Mouse (Mus musculus) forebrain, embryonic 15.5 days (tissue): ENCODE results near the gene Gucd1. TPM values are rescaled to one million over a fixed set of nuclear protein-coding genes. Genes with fewer than 3 reads are reported as not detected.

ENCODE experiments used
- ATAC-seq: fragments of 200-750 bp; cut with Nextera tagmentation; replicated peaks from 2 replicates; pipeline ENCODE4 v1.8.0; 2017; ENCODE audit warnings: mild to moderate bottlenecking, moderate TSS enrichment, moderate library complexity
- H3K27ac ChIP-seq: fragments of 300-500 bp; sonication (generic); replicated peaks from 2 replicates; pipeline ENCODE4 v1.5.1; 2015; ENCODE audit warnings: mild to moderate bottlenecking, inconsistent platforms
- H3K27me3 ChIP-seq: fragments of 300-500 bp; sonication (generic); 2 replicates; pipeline ENCODE4 v1.6.1; 2015; ENCODE audit warnings: inconsistent platforms
- H3K36me3 ChIP-seq: fragments of 300-500 bp; sonication (generic); 2 replicates; pipeline ENCODE4 v1.6.1; 2015; ENCODE audit warnings: mild to moderate bottlenecking, inconsistent platforms
- H3K4me1 ChIP-seq: fragments of 300-500 bp; sonication (generic); 2 replicates; pipeline ENCODE4 v1.6.1; 2015; ENCODE audit warnings: inconsistent platforms
- H3K4me2 ChIP-seq: fragments of 300-500 bp; sonication (generic); replicated peaks from 2 replicates; pipeline ENCODE4 v1.6.1; 2015; ENCODE audit warnings: mild to moderate bottlenecking, inconsistent platforms
- H3K4me3 ChIP-seq: fragments of 300-500 bp; sonication (generic); 2 replicates; pipeline ENCODE4 v1.5.1; 2015; ENCODE audit warnings: mild to moderate bottlenecking, inconsistent platforms
- H3K9ac ChIP-seq: fragments of 300-500 bp; sonication (generic); replicated peaks from 2 replicates; pipeline ENCODE4 v1.6.1; 2015; ENCODE audit warnings: mild to moderate bottlenecking, inconsistent platforms
- H3K9me3 ChIP-seq: fragments of 300-500 bp; sonication (generic); 2 replicates; pipeline ENCODE4 v1.6.1; 2016; ENCODE audit warnings: inconsistent platforms
- WGBS: fragments of 180-500 bp; shearing (Covaris S2); methylation state at CpG from one replicate; pipeline ENCODE4 v1.1.7; 2015; ENCODE audit warnings: mixed read lengths; 5-methylcytosine and 5-hydroxymethylcytosine counted together
- polyA plus RNA-seq: library from polyadenylated mRNA; unstranded; fragments of >200 nt; fragmentation: Nextera tagmentation; extraction: Ambion mirVana; gene quantifications from 2 replicates; pipeline ENCODE4 v1.2.1, GENCODE M21; 2015

Gene Gucd1
- polyA plus RNA-seq, 1 experiment from 2014 or later: 20.1 TPM

DNA sequence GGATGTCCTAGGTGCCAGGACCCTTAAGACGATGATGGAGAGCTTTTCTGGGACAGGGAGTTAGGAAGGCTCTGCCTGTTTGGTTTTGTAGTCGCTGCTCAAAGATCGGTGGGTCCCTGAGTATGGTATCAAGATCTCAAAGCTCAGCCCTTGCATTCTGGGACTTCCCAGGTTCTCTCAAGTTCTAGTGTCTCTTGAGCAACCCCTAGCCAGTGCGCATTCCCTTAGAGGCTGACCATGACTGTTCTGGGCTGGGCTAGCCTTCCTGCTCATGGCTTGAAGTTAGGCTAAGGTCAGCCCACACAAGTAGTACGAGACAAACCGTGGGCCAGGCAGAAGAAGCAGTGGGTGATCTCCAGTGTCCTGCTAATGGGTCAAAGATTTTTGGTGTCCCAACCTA, 199.6 kb downstream of the Gucd1 start:
- no peak for ATAC-seq
- Histone ChIP-seq H3K27me3 (peaks cover 14% of the 10 kb centered on the region; the same call in 1 of the 2 replicates), H3K4me3 (peak overlapping the region; percentile 44), H3K27ac (no peak overlapping the region), H3K4me1 (peaks cover 18% of the 10 kb centered on the region), H3K36me3 (no peaks in the 10 kb centered on the region), H3K9ac (no peak overlapping the region), H3K4me2 (peak overlapping the region; percentile 57; the same call in 1 of the 2 replicates), H3K9me3 (no peaks in the 10 kb centered on the region)
- 89% methylated on average over 6 of the region's 6 CpGs for WGBS

DNA sequence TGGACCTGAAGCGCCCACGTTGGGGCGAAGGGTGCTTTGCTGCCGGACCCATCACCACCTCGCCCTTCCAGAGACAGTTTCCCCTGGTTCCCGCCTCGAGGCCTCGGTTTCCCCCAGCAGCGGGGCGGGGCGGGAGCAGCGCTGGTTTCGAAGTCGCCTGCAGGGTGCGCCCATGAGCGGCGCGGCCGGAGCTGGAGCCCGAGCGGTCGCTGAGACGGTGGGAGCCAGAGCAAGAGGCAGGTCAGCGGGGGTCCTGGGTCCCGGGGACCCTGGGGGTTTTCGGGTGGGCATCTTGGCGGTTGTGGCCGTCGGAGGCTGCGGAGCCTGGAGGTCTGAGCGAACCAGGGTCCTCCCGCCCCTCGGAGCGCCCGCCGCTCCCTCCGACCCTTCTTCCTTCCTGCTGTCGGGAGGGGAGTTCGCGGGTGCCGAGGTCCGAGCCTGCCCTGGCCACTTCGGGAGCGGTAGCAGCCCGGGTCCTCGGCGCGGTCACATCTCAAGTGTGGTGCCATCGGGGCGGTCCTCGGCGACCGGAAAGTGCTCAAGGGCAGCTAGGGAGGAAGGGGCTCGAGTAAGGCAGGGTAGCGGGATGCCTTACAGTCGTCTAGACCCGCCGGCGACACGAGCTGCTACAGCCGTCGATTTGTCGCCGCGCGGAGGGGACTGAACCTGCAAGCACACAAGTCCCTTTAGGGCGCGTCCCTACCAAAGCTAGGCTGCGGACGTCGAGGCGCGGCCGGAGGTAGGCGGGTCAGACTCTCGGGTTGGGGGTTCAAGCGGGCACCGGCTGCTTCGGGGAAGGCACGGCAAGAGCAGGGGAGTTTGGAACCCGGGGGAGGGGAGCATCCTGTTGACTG, 200.6 kb downstream of the Gucd1 start:
- H3K4me2 ChIP-seq: peak overlapping the region; percentile 57
- under 1% methylated on average over 77 of the region's 81 CpGs for WGBS
- H3K9me3 ChIP-seq: no peaks in the 10 kb centered on the region
- peaks cover 18% of the 10 kb centered on the region for H3K4me1 ChIP-seq
- peak overlapping the region; percentile 44 for H3K4me3 ChIP-seq
- no peaks in the 10 kb centered on the region for H3K36me3 ChIP-seq
- H3K9ac ChIP-seq: peak overlapping the region; percentile 39
- H3K27ac ChIP-seq: peak overlapping the region; percentile 46
- H3K27me3 ChIP-seq: peaks cover 14% of the 10 kb centered on the region; the same call in 1 of the 2 replicates
- peak; percentile 65 for ATAC-seq

DNA sequence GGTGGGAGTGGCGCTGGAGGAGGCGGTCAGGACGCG, 201.1 kb downstream of the Gucd1 start, which contains the start of gene Adora2a:
Gene Adora2a, plus strand, starts transcription at position 6 of the 36 bp plus-strand sequence.
- 0% methylated on average over 4 of the region's 4 CpGs for WGBS
- no peak for ATAC-seq
- Histone ChIP-seq H3K4me3 (peak within 1 kb of the TSS; percentile 44), H3K4me2 (peak within 1 kb of the TSS; percentile 57), H3K9me3 (no peaks in the 10 kb centered on the region), H3K4me1 (peaks cover 18% of the 10 kb centered on the region), H3K27ac (peak within 1 kb of the TSS; percentile 46), H3K36me3 (peaks cover 2% of the 10 kb centered on the region; the same call in 1 of the 2 replicates), H3K27me3 (peaks cover 14% of the 10 kb centered on the region; the same call in 1 of the 2 replicates), H3K9ac (peak within 1 kb of the TSS; percentile 39)

- Histone ChIP-seq H3K9me3 (no peaks in the 10 kb centered on the region), H3K27ac (no peak overlapping the region), H3K4me1 (peaks cover 18% of the 10 kb centered on the region), H3K27me3 (peaks cover 14% of the 10 kb centered on the region; the same call in 1 of the 2 replicates), H3K4me2 (peak overlapping the region; percentile 57), H3K9ac (peak overlapping the region; percentile 39; the same call in 1 of the 2 replicates), H3K36me3 (peaks cover 3% of the 10 kb centered on the region; the same call in 1 of the 2 replicates), H3K4me3 (peak overlapping the region; percentile 44)
- peak; percentile 44 for ATAC-seq
- 8% methylated on average over 9 of the region's 9 CpGs for WGBS
These were observed 201.3 kb downstream of the Gucd1 start for GRCm38 (mm10) chr10:75316472-75316871.

GRCm38 (mm10) chr10:75315756-75316155, 202.0 kb downstream of the Gucd1 start:
- WGBS: 67% methylated on average over 8 of the region's 8 CpGs
- Histone ChIP-seq H3K4me2 (no peak overlapping the region), H3K27ac (no peak overlapping the region), H3K4me3 (no peak overlapping the region), H3K4me1 (peaks cover 18% of the 10 kb centered on the region), H3K27me3 (peaks cover 14% of the 10 kb centered on the region; the same call in 1 of the 2 replicates), H3K36me3 (peaks cover 10% of the 10 kb centered on the region; the same call in 1 of the 2 replicates), H3K9me3 (no peaks in the 10 kb centered on the region), H3K9ac (no peak overlapping the region)
- ATAC-seq: no peak

- peaks cover 24% of the 10 kb centered on the region for H3K36me3 ChIP-seq
- WGBS: 80% methylated on average over 6 of the region's 6 CpGs
- H3K27me3 ChIP-seq: peaks cover 14% of the 10 kb centered on the region; the same call in 1 of the 2 replicates
- H3K4me3 ChIP-seq: no peak overlapping the region
- H3K4me1 ChIP-seq: peaks cover 18% of the 10 kb centered on the region
- H3K4me2 ChIP-seq: no peak overlapping the region
- H3K9ac ChIP-seq: no peak overlapping the region
- ATAC-seq: no peak
- H3K27ac ChIP-seq: no peak overlapping the region
- no peaks in the 10 kb centered on the region for H3K9me3 ChIP-seq
These were observed 203.4 kb downstream of the Gucd1 start for GRCm38 (mm10) chr10:75314190-75314980.

DNA sequence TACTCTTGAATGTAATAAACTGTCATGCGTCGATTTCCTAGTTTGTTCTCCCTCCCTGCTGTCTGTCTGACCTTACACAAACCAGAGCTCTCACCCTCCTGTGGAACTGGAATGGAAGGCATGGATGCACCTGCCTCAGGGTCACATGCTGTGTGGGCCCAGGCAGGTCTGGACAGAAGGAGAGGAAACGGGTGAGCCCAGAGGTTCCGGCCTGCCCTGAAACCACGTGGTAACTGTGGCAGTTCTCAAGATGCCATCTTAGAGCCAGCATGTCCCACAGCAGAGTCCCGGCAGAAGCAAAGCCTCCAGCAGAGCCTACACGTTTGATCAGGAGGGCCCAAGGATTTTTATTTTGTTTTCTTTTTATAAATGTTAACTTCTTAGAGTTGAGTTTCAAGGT, 205.4 kb downstream of the Gucd1 start:
- no peak for ATAC-seq
- no peak overlapping the region for H3K9ac ChIP-seq
- H3K9me3 ChIP-seq: no peaks in the 10 kb centered on the region
- H3K27me3 ChIP-seq: no peaks in the 10 kb centered on the region
- H3K36me3 ChIP-seq: peaks cover 44% of the 10 kb centered on the region
- H3K27ac ChIP-seq: no peak overlapping the region
- H3K4me3 ChIP-seq: no peak overlapping the region
- H3K4me1 ChIP-seq: peaks cover 16% of the 10 kb centered on the region
- no peak overlapping the region for H3K4me2 ChIP-seq
- 86% methylated on average over 7 of the region's 7 CpGs for WGBS

- ATAC-seq: no peak
- H3K4me3 ChIP-seq: no peak overlapping the region
- no peak overlapping the region for H3K27ac ChIP-seq
- peaks cover 17% of the 10 kb centered on the region for H3K4me1 ChIP-seq
- no peak overlapping the region for H3K9ac ChIP-seq
- WGBS: 93% methylated on average over 7 of the region's 7 CpGs
- peaks cover 56% of the 10 kb centered on the region for H3K36me3 ChIP-seq
- H3K27me3 ChIP-seq: no peaks in the 10 kb centered on the region
- no peak overlapping the region for H3K4me2 ChIP-seq
- no peaks in the 10 kb centered on the region for H3K9me3 ChIP-seq
These were observed 210.6 kb downstream of the Gucd1 start for GRCm38 (mm10) chr10:75307130-75307529.

DNA sequence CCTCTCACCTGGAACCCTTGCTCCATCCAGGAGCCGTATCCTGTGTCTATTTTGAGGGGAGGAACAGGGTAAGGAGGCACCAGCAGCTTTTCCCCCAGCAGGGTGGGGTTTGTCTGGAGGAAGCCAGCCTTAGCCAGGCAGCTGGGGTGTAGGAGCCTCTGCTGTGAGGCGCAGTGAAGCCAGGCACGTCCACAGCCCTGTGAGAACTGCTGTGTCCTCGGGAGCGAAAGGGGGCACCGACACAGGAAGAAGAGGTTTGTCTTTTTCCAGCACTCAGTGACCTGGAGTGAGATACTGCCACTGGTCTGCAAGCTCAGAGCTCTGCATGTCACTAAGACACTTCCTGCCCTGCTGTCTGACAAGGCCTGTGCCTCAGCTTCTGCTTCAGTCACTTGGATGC, 213.4 kb downstream of the Gucd1 start:
- H3K4me1 ChIP-seq: peaks cover 17% of the 10 kb centered on the region
- no peak overlapping the region for H3K4me3 ChIP-seq
- 69% methylated on average over 6 of the region's 6 CpGs for WGBS
- H3K9ac ChIP-seq: no peak overlapping the region
- ATAC-seq: 0 out of 2 replicates have a peak, but pooled peaks have one; percentile 12
- H3K9me3 ChIP-seq: no peaks in the 10 kb centered on the region
- no peak overlapping the region for H3K4me2 ChIP-seq
- no peaks in the 10 kb centered on the region for H3K27me3 ChIP-seq
- H3K27ac ChIP-seq: peak overlapping the region; percentile 82
- peaks cover 44% of the 10 kb centered on the region for H3K36me3 ChIP-seq

GRCm38 (mm10) chr10:75304049-75304405, 213.7 kb downstream of the Gucd1 start:
- no peak overlapping the region for H3K4me2 ChIP-seq
- peak; percentile 35; the same call in 1 of the 2 replicates for ATAC-seq
- H3K9me3 ChIP-seq: no peaks in the 10 kb centered on the region
- H3K9ac ChIP-seq: no peak overlapping the region
- WGBS: 79% methylated on average over 5 of the region's 5 CpGs
- H3K4me1 ChIP-seq: peaks cover 17% of the 10 kb centered on the region
- H3K27me3 ChIP-seq: no peaks in the 10 kb centered on the region
- peaks cover 44% of the 10 kb centered on the region for H3K36me3 ChIP-seq
- no peak overlapping the region for H3K4me3 ChIP-seq
- peak overlapping the region; percentile 82 for H3K27ac ChIP-seq

GRCm38 (mm10) chr10:75303324-75304048, 214.3 kb downstream of the Gucd1 start:
- peak; percentile 76 for ATAC-seq
- Histone ChIP-seq H3K36me3 (peaks cover 44% of the 10 kb centered on the region), H3K4me1 (peaks cover 17% of the 10 kb centered on the region), H3K27ac (peak overlapping the region; percentile 82), H3K27me3 (no peaks in the 10 kb centered on the region), H3K4me3 (no peak overlapping the region), H3K9me3 (no peaks in the 10 kb centered on the region), H3K4me2 (no peak overlapping the region), H3K9ac (no peak overlapping the region)
- 70% methylated on average over 8 of the region's 8 CpGs for WGBS

DNA sequence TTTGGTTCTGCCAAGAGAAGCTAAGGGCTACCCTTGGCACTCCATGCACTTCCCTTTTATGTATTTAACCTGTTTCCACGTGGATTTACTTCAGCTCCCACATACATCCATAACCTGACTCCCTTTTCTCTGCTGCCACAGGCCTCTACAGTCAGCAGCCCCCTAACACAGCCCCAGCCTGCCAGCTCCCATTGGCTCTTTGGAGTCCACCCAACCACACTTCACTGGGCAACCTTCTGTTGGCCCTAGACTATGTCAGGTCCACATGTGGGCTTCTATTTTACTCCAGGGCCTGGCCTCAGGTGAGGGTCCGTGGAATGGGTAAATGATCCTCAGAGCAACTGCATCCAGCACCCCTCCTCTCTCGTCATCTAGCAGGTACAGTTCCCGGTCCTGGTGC, 215.2 kb downstream of the Gucd1 start:
- Histone ChIP-seq H3K36me3 (peaks cover 35% of the 10 kb centered on the region), H3K9ac (no peak overlapping the region), H3K27me3 (no peaks in the 10 kb centered on the region), H3K9me3 (no peaks in the 10 kb centered on the region), H3K4me3 (no peak overlapping the region), H3K4me2 (no peak overlapping the region), H3K4me1 (peaks cover 17% of the 10 kb centered on the region), H3K27ac (no peak overlapping the region)
- no peak for ATAC-seq
- WGBS: 87% methylated on average over 4 of the region's 4 CpGs
